Mouse (Mus musculus) limb, embryonic 15.5 days (tissue): Measurements from ENCODE around the gene Sh2d6. TPM values are rescaled to one million over a fixed set of nuclear protein-coding genes. Genes with fewer than 3 reads are reported as not detected.

ENCODE experiments used
- ATAC-seq: fragments of 200-750 bp; cut with Nextera tagmentation; 2 replicates; pipeline ENCODE4 v1.8.0; 2017; ENCODE audit warnings: low read depth, moderate TSS enrichment; ENCODE audit not compliant: insufficient number of reproducible peaks, low FRiP score, low TSS enrichment
- H3K27ac ChIP-seq: fragments of 300-500 bp; sonication (generic); 2 replicates; pipeline ENCODE4 v1.5.1; 2015; ENCODE audit warnings: moderate library complexity, mild to moderate bottlenecking, inconsistent platforms
- H3K27me3 ChIP-seq: fragments of 300-500 bp; sonication (generic); 2 replicates; pipeline ENCODE4 v1.6.1; 2015; ENCODE audit warnings: inconsistent platforms
- H3K36me3 ChIP-seq: fragments of 300-500 bp; sonication (generic); 2 replicates; pipeline ENCODE4 v1.6.1; 2015; ENCODE audit warnings: inconsistent platforms
- H3K4me1 ChIP-seq: fragments of 300-500 bp; sonication (generic); 2 replicates; pipeline ENCODE4 v1.6.1; 2015; ENCODE audit warnings: inconsistent platforms
- H3K4me2 ChIP-seq: fragments of 300-500 bp; sonication (generic); 2 replicates; pipeline ENCODE4 v1.6.1; 2015; ENCODE audit warnings: mild to moderate bottlenecking, inconsistent platforms
- H3K4me3 ChIP-seq: fragments of 300-500 bp; sonication (generic); 2 replicates; pipeline ENCODE4 v1.5.1; 2015; ENCODE audit warnings: mild to moderate bottlenecking, inconsistent platforms
- H3K9ac ChIP-seq: fragments of 300-500 bp; sonication (generic); 2 replicates; pipeline ENCODE4 v1.6.1; 2015; ENCODE audit warnings: inconsistent platforms
- H3K9me3 ChIP-seq: fragments of 300-500 bp; sonication (generic); 2 replicates; pipeline ENCODE4 v1.6.1; 2016; ENCODE audit warnings: inconsistent platforms
- WGBS: fragments of 180-500 bp; shearing (Covaris S2); methylation state at CpG from one replicate; pipeline ENCODE4 v1.1.7; 2015; 5-methylcytosine and 5-hydroxymethylcytosine counted together
- polyA plus RNA-seq: library from polyadenylated mRNA; unstranded; fragments of >200 nt; fragmentation: Nextera tagmentation; extraction: Ambion mirVana; gene quantifications from 2 replicates; pipeline ENCODE4 v1.2.1, GENCODE M21; 2015

Sh2d6 gene
- polyA plus RNA-seq, 1 experiment from 2014 or later: 0.36 TPM

DNA sequence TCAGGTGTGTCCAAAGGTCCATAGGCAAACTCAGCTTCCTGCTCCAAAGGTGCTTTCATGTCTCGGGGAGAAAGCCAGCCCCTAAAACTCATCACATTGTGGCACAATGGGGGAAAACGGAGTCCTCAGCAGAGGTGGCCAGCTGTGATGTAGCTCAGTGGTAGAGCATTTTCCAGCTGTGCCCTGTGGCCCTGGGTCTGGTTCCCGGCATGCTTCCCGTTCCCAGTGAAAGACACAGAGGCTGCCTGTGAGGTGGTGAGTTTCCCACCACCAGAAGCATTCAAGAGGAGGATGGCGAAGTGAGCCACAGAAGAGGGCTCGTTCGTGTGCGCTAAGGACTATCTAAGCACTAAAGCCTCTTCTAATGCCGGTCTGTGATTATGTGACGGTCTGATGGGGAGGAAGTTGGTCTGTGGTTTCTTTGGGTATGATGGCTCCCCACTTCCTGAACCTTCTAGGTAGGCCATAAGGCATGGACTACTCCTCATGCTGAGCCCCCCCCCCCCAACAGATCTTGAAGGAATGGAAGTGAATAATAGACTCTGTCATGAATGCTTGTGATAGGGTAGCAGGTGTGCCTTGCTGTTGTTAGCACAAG is 29.1 kb upstream of the Sh2d6 start:
- no peak overlapping the region for H3K4me2 ChIP-seq
- ATAC-seq: no peak
- H3K4me1 ChIP-seq: peaks cover 30% of the 10 kb centered on the region
- WGBS: 84% methylated on average over 10 of the region's 10 CpGs
- no peaks in the 10 kb centered on the region for H3K36me3 ChIP-seq
- no peaks in the 10 kb centered on the region for H3K9me3 ChIP-seq
- no peaks in the 10 kb centered on the region for H3K27me3 ChIP-seq
- H3K4me3 ChIP-seq: no peak overlapping the region
- H3K27ac ChIP-seq: no peak overlapping the region
- H3K9ac ChIP-seq: no peak overlapping the region

GRCm38 (mm10) chr6:72550025-72550424 is 28.5 kb upstream of the Sh2d6 start:
- H3K4me2 ChIP-seq: peak overlapping the region; percentile 15; the same call in 1 of the 2 replicates
- no peak overlapping the region for H3K9ac ChIP-seq
- H3K36me3 ChIP-seq: no peaks in the 10 kb centered on the region
- H3K27ac ChIP-seq: peak overlapping the region; percentile 59; the same call in 1 of the 2 replicates
- no peak for ATAC-seq
- no peaks in the 10 kb centered on the region for H3K9me3 ChIP-seq
- H3K4me1 ChIP-seq: peaks cover 35% of the 10 kb centered on the region
- H3K4me3 ChIP-seq: no peak overlapping the region
- WGBS: 57% methylated on average over 6 of the region's 6 CpGs
- H3K27me3 ChIP-seq: no peaks in the 10 kb centered on the region

DNA sequence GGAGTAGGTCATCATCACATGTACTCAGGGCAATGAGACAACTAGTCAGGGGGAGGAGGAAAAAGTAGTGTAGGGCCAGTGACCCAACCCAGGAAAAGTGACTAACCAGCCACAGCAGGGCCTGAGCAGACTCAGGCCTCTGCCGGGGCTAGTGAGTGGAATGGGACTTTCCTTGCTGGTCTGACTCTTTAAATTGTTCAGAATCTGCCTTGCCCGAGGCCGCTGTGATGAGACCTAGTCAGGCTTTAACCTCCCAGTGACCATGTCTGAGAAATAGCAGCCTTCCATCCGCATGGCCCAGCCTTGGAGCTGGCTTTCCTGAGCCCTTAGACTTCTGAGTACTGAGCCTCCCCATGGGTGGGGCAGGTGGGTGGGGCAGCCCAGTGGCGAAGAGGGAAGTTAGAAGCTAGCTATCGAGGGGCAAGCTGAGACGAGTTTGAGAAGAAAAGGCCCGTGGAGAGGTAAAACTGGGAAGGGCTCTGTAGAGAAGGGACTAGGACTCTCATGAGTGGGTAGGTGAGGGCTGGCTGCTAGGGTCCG is 27.6 kb upstream of the Sh2d6 start:
- H3K9ac ChIP-seq: no peak overlapping the region
- peaks cover 42% of the 10 kb centered on the region for H3K4me1 ChIP-seq
- peak overlapping the region; percentile 15; the same call in 1 of the 2 replicates for H3K4me2 ChIP-seq

DNA sequence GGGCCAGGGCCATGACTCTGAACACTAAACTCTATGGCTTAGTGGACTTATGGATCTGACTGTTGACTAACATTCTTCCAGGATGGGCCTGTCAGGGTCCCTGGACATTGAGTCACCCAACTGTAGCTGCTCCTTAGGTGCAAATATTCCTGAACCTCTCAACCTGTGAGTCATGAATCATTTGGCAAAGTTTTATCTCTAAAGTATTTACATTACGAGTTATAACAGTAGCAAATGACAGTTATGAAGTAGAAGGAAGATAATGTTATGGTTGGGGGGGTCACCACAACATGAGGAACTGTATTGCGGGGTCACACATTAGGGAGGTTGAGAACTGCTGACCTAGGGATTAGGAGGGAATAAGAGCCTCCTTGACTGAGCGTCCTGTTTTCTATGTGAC is 26.4 kb upstream of the Sh2d6 start:
- H3K9me3 ChIP-seq: no peaks in the 10 kb centered on the region
- H3K9ac ChIP-seq: no peak overlapping the region
- H3K4me1 ChIP-seq: peaks cover 44% of the 10 kb centered on the region
- no peaks in the 10 kb centered on the region for H3K36me3 ChIP-seq
- ATAC-seq: no peak
- no peak overlapping the region for H3K27ac ChIP-seq
- H3K27me3 ChIP-seq: no peaks in the 10 kb centered on the region
- 94% methylated on average over 3 of the region's 3 CpGs for WGBS
- H3K4me2 ChIP-seq: no peak overlapping the region
- no peak overlapping the region for H3K4me3 ChIP-seq

More for the DNA sequence above, 27.6 kb upstream of the Sh2d6 start:
- peak; percentile 21; the same call in 1 of the 2 replicates for ATAC-seq
- Histone ChIP-seq H3K9me3 (no peaks in the 10 kb centered on the region), H3K27me3 (no peaks in the 10 kb centered on the region), H3K36me3 (no peaks in the 10 kb centered on the region), H3K4me3 (no peak overlapping the region), H3K27ac (peak overlapping the region; percentile 59)
- WGBS: 49% methylated on average over 9 of the region's 9 CpGs

GRCm38 (mm10) chr6:72547121-72547520 is 25.6 kb upstream of the Sh2d6 start:
- H3K4me1 ChIP-seq: peaks cover 37% of the 10 kb centered on the region

DNA sequence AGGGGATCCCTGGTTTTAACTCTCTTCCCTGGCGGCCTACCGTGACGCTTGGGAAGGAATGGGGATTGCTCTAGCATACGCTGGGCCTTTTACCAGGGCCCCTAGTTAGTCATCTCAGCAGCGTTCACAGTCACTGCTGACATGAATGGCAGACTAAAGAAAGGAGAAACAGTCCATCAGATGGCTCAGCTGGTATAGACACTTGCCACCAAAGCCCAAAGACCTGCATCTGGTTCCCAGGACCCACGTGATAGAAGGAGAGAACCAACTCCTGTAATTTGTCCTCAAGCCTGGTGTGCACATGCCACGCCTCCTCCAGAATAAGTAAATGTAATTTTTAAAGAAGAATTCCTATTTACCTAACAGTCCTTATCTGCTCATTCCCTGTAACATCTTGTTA is 23.9 kb upstream of the Sh2d6 start:
- Histone ChIP-seq H3K4me3 (no peak overlapping the region), H3K4me1 (peaks cover 26% of the 10 kb centered on the region), H3K9me3 (no peaks in the 10 kb centered on the region), H3K4me2 (peak overlapping the region; percentile 12; the same call in 1 of the 2 replicates), H3K27me3 (no peaks in the 10 kb centered on the region), H3K36me3 (no peaks in the 10 kb centered on the region), H3K27ac (no peak overlapping the region), H3K9ac (no peak overlapping the region)
- WGBS: 44% methylated on average over 7 of the region's 7 CpGs
- ATAC-seq: no peak

More at GRCm38 (mm10) chr6:72547121-72547520, 25.6 kb upstream of the Sh2d6 start:
- no peak for ATAC-seq
- Histone ChIP-seq H3K9me3 (no peaks in the 10 kb centered on the region), H3K9ac (no peak overlapping the region), H3K36me3 (no peaks in the 10 kb centered on the region), H3K27ac (no peak overlapping the region), H3K4me3 (no peak overlapping the region), H3K27me3 (no peaks in the 10 kb centered on the region), H3K4me2 (no peak overlapping the region)
- 94% methylated on average over 2 of the region's 2 CpGs for WGBS

GRCm38 (mm10) chr6:72544283-72544987 is 22.9 kb upstream of the Sh2d6 start, which contains the start of gene Capg:
TSS of gene Capg (plus strand) at chr6:72544391.
- H3K4me2 ChIP-seq: peak within 1 kb of the TSS; percentile 49
- no peaks in the 10 kb centered on the region for H3K9me3 ChIP-seq
- H3K9ac ChIP-seq: 0 out of 2 replicates have a peak within 1 kb of the TSS, but pooled peaks have one; percentile 24
- H3K4me3 ChIP-seq: peak within 1 kb of the TSS; percentile 37
- peak within 1 kb of the TSS; percentile 81 for H3K27ac ChIP-seq
- peaks cover 21% of the 10 kb centered on the region for H3K4me1 ChIP-seq
- no peak for ATAC-seq
- 6% methylated on average over 23 of the region's 23 CpGs for WGBS
- no peaks in the 10 kb centered on the region for H3K27me3 ChIP-seq
- no peaks in the 10 kb centered on the region for H3K36me3 ChIP-seq

- WGBS: 61% methylated on average over 12 of the region's 12 CpGs
- peaks cover 28% of the 10 kb centered on the region for H3K4me1 ChIP-seq
- H3K27ac ChIP-seq: peak overlapping the region; percentile 81
- no peak for ATAC-seq
- no peak overlapping the region for H3K4me2 ChIP-seq
- no peaks in the 10 kb centered on the region for H3K36me3 ChIP-seq
- H3K4me3 ChIP-seq: no peak overlapping the region
- H3K27me3 ChIP-seq: no peaks in the 10 kb centered on the region
- H3K9me3 ChIP-seq: no peaks in the 10 kb centered on the region
- no peak overlapping the region for H3K9ac ChIP-seq
These were observed 21.9 kb upstream of the Sh2d6 start for GRCm38 (mm10) chr6:72543265-72543850.

GRCm38 (mm10) chr6:72538562-72539031 is 17.1 kb upstream of the Sh2d6 start:
- Histone ChIP-seq H3K27me3 (no peaks in the 10 kb centered on the region), H3K4me2 (peak overlapping the region; percentile 77), H3K36me3 (no peaks in the 10 kb centered on the region), H3K9ac (peak overlapping the region; percentile 43), H3K4me1 (peaks cover 25% of the 10 kb centered on the region), H3K27ac (0 out of 2 replicates have a peak overlapping the region, but pooled peaks have one; percentile 17), H3K4me3 (peak overlapping the region; percentile 45), H3K9me3 (no peaks in the 10 kb centered on the region)
- peak; percentile 85 for ATAC-seq
- under 1% methylated on average over 16 of the region's 16 CpGs for WGBS

DNA sequence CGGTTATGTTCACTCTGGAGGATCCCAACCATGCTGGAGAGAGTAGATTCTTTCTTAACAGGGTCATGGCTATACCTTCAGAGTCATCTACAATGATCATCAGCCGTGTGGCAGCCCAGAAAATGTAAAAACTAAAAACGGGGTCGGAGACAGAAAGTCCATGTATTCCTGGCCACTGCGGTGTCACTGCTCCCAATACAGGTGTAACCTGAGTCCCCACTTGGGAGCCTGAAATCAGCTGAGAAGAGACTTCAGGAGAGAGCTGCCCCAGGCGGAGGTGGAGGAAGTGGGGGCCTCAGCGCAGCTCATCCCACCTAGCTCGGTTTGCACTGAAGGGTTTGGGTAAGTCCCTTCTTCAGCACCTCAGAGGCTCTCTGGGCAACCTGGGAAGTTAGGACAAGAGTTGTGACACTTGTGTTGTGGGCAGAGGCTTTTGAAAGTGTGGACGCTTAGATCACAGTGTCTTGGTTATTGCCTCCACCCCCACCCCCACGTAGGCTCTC is 16.5 kb upstream of the Sh2d6 start:
- H3K4me3 ChIP-seq: peak overlapping the region; percentile 45
- 39% methylated on average over 10 of the region's 10 CpGs for WGBS
- no peak for ATAC-seq

DNA sequence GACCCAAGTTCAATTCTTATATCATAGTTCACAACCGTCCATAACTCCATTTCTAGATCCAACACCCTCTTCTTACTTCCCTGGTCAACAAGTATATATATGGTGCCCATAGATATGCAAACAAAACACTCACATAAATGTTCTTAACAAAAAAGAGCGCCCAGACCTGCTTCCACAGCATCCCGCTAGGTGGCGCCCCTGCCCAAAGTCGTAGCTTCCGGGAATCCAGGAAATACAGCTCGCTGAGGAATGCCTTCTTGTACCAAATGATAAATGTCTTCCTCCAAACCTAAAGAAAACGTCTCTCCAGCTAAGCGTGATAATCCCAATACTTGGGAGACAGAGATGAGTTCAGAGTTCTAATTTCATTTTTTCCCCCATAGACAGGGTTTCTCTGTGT is 13.7 kb upstream of the Sh2d6 start:
- Histone ChIP-seq H3K4me1 (peaks cover 26% of the 10 kb centered on the region), H3K27ac (no peak overlapping the region), H3K27me3 (no peaks in the 10 kb centered on the region), H3K36me3 (no peaks in the 10 kb centered on the region), H3K9me3 (no peaks in the 10 kb centered on the region), H3K9ac (no peak overlapping the region), H3K4me2 (peak overlapping the region; percentile 32; the same call in 1 of the 2 replicates), H3K4me3 (no peak overlapping the region)
- whole genome bisulfite sequencing: 4% methylated on average over 9 of the region's 9 CpGs
- ATAC-seq: no peak

More for the DNA sequence above, 16.5 kb upstream of the Sh2d6 start:
- H3K9ac ChIP-seq: no peak overlapping the region
- no peaks in the 10 kb centered on the region for H3K27me3 ChIP-seq
- no peaks in the 10 kb centered on the region for H3K9me3 ChIP-seq
- H3K4me2 ChIP-seq: peak overlapping the region; percentile 77
- no peaks in the 10 kb centered on the region for H3K36me3 ChIP-seq
- peaks cover 19% of the 10 kb centered on the region for H3K4me1 ChIP-seq
- H3K27ac ChIP-seq: 0 out of 2 replicates have a peak overlapping the region, but pooled peaks have one; percentile 17
